Mouse (Mus musculus): ENCODE results near the gene Zfp787.

DNA sequence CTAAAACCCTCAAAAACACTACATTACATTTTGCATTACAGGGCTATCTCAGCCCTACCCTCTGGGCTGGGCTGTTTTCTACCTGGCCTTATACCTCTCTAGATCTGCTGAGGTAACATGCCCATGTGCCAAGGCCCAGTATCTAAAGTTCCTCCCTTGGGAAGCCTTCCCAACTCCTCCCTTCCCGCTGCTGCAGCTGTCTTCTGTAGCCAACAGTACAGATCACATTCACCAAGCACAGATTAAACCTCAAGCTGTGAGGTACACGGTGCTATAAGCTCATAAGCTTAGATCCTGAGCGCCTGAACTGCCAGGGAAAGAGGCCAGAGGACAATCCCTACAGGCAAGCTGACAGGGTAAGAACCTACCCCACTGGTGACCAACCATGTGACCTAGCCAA, 3.8 kb downstream of the Zfp787 start:
- TF ChIP-seq POLR2A (IDR thresholded peaks at IDR 0.05; ENCODE audit: low read depth, low read length) (no peak), CTCF (IDR thresholded peaks at IDR 0.05; ENCODE audit: extremely low read depth, insufficient read length, insufficient replicate concordance, low read depth, low read length) (no peak)

All from small intestine, adult 2 months (tissue).